Mouse (Mus musculus): ENCODE measurements around the gene Dupd1. TPM values are rescaled to one million over a fixed set of nuclear protein-coding genes. Genes with fewer than 3 reads are reported as not detected.
A peak's percentile ranks its signal among the peaks of the same experiment; 100 is the strongest.

Gene Dupd1
- polyA plus RNA-seq, 1 experiment = not detected

GRCm38 (mm10) chr14:21685411-21686146 is 28.8 kb downstream of the Dupd1 start:
- no peaks in the 10 kb centered on the region for H3K36me3 ChIP-seq (ENCODE audit: control insufficient read depth, insufficient read depth, low read length, poor library complexity, severe bottlenecking)
- no peak overlapping the region for H3K27ac ChIP-seq (ENCODE audit: insufficient read depth, low read length)
- no peak for TF ChIP-seq CTCF (IDR thresholded peaks at IDR 0.05; ENCODE audit: low read depth, low read length)
- no peak for TF ChIP-seq POLR2A (IDR thresholded peaks at IDR 0.05; ENCODE audit: insufficient read depth, low read length)
- TF ChIP-seq EP300 (IDR thresholded peaks at IDR 0.05; ENCODE audit: insufficient read depth, low read depth, low read length) = no peak
- H3K4me3 ChIP-seq (ENCODE audit: low read depth, low read length) = no peak overlapping the region
- H3K9ac ChIP-seq (ENCODE audit: low read depth, poor library complexity, severe bottlenecking) = no peak overlapping the region
- H3K27me3 ChIP-seq (ENCODE audit: control insufficient read depth, insufficient read depth, low read length, poor library complexity, severe bottlenecking) = 0 out of 2 replicates have a peak, but pooled peaks cover 2% of the 10 kb centered on the region
- H3K9me3 ChIP-seq (replicated peaks; ENCODE audit: control insufficient read depth, insufficient read depth, low read length, poor library complexity, severe bottlenecking) = no peaks in the 10 kb centered on the region
- H3K4me1 ChIP-seq (ENCODE audit: control insufficient read depth, insufficient read depth, low read length) = no peaks in the 10 kb centered on the region

DNA sequence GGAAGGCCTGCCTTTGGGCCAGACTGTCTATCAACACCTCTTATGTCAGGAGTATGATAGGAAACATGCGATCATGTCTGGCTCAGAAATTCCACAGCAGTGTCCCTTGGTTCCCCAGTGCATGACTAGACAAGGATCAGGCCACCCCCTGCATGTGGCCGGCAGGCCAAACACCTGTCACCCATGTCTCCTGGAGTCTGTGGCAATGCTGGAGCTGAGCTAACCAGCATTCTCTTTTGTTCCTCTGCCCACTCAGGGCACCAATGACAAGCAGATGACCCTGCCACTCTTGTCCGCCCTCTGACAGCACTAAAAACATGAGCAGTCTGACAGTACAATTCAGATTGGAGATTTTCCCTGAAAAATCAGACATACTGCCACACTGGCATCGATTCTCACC is 30.5 kb downstream of the Dupd1 start:
- Histone ChIP-seq H3K36me3 (ENCODE audit: control insufficient read depth, insufficient read depth, low read length, poor library complexity, severe bottlenecking) (no peaks in the 10 kb centered on the region), H3K4me3 (ENCODE audit: low read depth, low read length) (no peak overlapping the region), H3K9ac (ENCODE audit: low read depth, poor library complexity, severe bottlenecking) (no peak overlapping the region), H3K4me1 (ENCODE audit: control insufficient read depth, insufficient read depth, low read length) (no peaks in the 10 kb centered on the region), H3K27me3 (ENCODE audit: control insufficient read depth, insufficient read depth, low read length, poor library complexity, severe bottlenecking) (0 out of 2 replicates have a peak, but pooled peaks cover 2% of the 10 kb centered on the region), H3K27ac (ENCODE audit: insufficient read depth, low read length) (no peak overlapping the region), H3K9me3 (replicated peaks; ENCODE audit: control insufficient read depth, insufficient read depth, low read length, poor library complexity, severe bottlenecking) (no peaks in the 10 kb centered on the region)
- TF ChIP-seq POLR2A (IDR thresholded peaks at IDR 0.05; ENCODE audit: insufficient read depth, low read length) (no peak), EP300 (IDR thresholded peaks at IDR 0.05; ENCODE audit: insufficient read depth, low read depth, low read length) (no peak), CTCF (IDR thresholded peaks at IDR 0.05; ENCODE audit: low read depth, low read length) (no peak)

DNA sequence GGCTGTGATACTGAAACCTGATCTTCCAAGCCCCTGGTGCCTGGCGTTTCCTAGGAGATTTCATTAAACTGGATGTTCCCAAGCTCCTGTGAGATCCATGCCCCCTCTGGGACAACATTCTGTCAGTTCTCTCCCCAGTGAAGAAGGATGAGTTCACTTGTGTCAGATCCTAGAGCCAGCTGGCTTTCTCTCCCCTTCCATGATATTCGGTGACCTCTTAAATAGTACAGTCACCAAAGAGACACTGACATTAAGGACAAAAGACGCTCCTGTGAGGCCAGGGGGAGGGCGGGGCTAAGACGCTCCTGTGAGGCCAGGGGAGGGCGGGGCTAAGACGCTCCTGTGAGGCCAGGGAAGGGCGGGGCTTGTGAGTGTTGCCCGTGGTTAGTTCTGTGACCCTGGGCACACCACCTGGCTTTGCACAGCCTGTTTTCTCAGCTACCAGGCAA is 31.7 kb downstream of the Dupd1 start:
- Histone ChIP-seq H3K27me3 (ENCODE audit: control insufficient read depth, insufficient read depth, low read length, poor library complexity, severe bottlenecking) (0 out of 2 replicates have a peak, but pooled peaks cover 2% of the 10 kb centered on the region), H3K9ac (ENCODE audit: low read depth, poor library complexity, severe bottlenecking) (no peak overlapping the region), H3K9me3 (replicated peaks; ENCODE audit: control insufficient read depth, insufficient read depth, low read length, poor library complexity, severe bottlenecking) (no peaks in the 10 kb centered on the region), H3K36me3 (ENCODE audit: control insufficient read depth, insufficient read depth, low read length, poor library complexity, severe bottlenecking) (no peaks in the 10 kb centered on the region), H3K4me1 (ENCODE audit: control insufficient read depth, insufficient read depth, low read length) (no peaks in the 10 kb centered on the region), H3K4me3 (ENCODE audit: low read depth, low read length) (no peak overlapping the region), H3K27ac (ENCODE audit: insufficient read depth, low read length) (no peak overlapping the region)
- TF ChIP-seq CTCF (IDR thresholded peaks at IDR 0.05; ENCODE audit: low read depth, low read length) (no peak), EP300 (IDR thresholded peaks at IDR 0.05; ENCODE audit: insufficient read depth, low read depth, low read length) (no peak), POLR2A (IDR thresholded peaks at IDR 0.05; ENCODE audit: insufficient read depth, low read length) (no peak)

GRCm38 (mm10) chr14:21679631-21680201 is 34.7 kb downstream of the Dupd1 start:
- Histone ChIP-seq H3K9ac (ENCODE audit: low read depth, poor library complexity, severe bottlenecking) (no peak overlapping the region), H3K4me3 (ENCODE audit: low read depth, low read length) (no peak overlapping the region), H3K9me3 (replicated peaks; ENCODE audit: control insufficient read depth, insufficient read depth, low read length, poor library complexity, severe bottlenecking) (no peaks in the 10 kb centered on the region), H3K36me3 (ENCODE audit: control insufficient read depth, insufficient read depth, low read length, poor library complexity, severe bottlenecking) (no peaks in the 10 kb centered on the region), H3K4me1 (ENCODE audit: control insufficient read depth, insufficient read depth, low read length) (no peaks in the 10 kb centered on the region), H3K27ac (ENCODE audit: insufficient read depth, low read length) (no peak overlapping the region), H3K27me3 (ENCODE audit: control insufficient read depth, insufficient read depth, low read length, poor library complexity, severe bottlenecking) (no peaks in the 10 kb centered on the region)
- no peak for TF ChIP-seq CTCF (IDR thresholded peaks at IDR 0.05; ENCODE audit: low read depth, low read length)
- no peak for TF ChIP-seq EP300 (IDR thresholded peaks at IDR 0.05; ENCODE audit: insufficient read depth, low read depth, low read length)
- TF ChIP-seq POLR2A (IDR thresholded peaks at IDR 0.05; ENCODE audit: insufficient read depth, low read length) = no peak

- no peak overlapping the region for H3K9ac ChIP-seq (ENCODE audit: low read depth, poor library complexity, severe bottlenecking)
- no peaks in the 10 kb centered on the region for H3K27me3 ChIP-seq (ENCODE audit: control insufficient read depth, insufficient read depth, low read length, poor library complexity, severe bottlenecking)
- H3K4me3 ChIP-seq (ENCODE audit: low read depth, low read length) = no peak overlapping the region
- H3K4me1 ChIP-seq (ENCODE audit: control insufficient read depth, insufficient read depth, low read length) = no peaks in the 10 kb centered on the region
- TF ChIP-seq POLR2A (IDR thresholded peaks at IDR 0.05; ENCODE audit: insufficient read depth, low read length) = no peak
- peak; percentile 92 for TF ChIP-seq CTCF (IDR thresholded peaks at IDR 0.05; ENCODE audit: low read depth, low read length)
- no peaks in the 10 kb centered on the region for H3K36me3 ChIP-seq (ENCODE audit: control insufficient read depth, insufficient read depth, low read length, poor library complexity, severe bottlenecking)
- H3K27ac ChIP-seq (ENCODE audit: insufficient read depth, low read length) = no peak overlapping the region
- H3K9me3 ChIP-seq (replicated peaks; ENCODE audit: control insufficient read depth, insufficient read depth, low read length, poor library complexity, severe bottlenecking) = no peaks in the 10 kb centered on the region
Observed at GRCm38 (mm10) chr14:21678509-21679285, 35.7 kb downstream of the Dupd1 start.

All from ES-Bruce4 (cell line).